Mouse (Mus musculus): Measurements from ENCODE around the gene Gramd4.

DNA sequence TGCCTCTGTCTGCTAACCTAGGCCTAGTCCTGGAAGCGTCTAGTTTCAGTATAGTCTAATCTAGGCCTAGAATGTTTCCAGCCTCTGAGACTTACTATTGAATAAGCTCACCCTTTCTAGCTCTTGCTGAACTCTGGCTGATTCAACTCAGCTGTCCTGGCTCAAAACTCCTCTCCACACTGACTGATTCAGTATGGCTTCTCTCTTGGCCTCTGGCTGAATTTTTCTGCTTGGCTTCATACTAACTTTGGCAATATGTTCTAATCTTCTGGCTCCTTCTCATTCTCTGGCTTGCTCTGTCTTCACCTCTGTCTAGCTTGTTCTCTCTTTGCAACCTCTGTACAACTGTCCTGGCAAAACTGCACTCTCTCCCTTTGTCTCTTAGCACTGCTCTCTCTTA, 35.7 kb downstream of the Gramd4 start:
- no peak for TF ChIP-seq CTCF (IDR thresholded peaks at IDR 0.05; ENCODE audit: low read depth)
- no peak for TF ChIP-seq EP300 (IDR thresholded peaks at IDR 0.05; ENCODE audit: low read depth)

All from heart, postnatal 0 days (tissue).